Mouse (Mus musculus): ENCODE measurements around the gene Mettl26. TPM values are rescaled to one million over a fixed set of nuclear protein-coding genes. Genes with fewer than 3 reads are reported as not detected.

The Mettl26 gene
- total and polyA plus RNA-seq, 2 experiments from 2014 or later = 50.0 to 62.9 TPM

DNA sequence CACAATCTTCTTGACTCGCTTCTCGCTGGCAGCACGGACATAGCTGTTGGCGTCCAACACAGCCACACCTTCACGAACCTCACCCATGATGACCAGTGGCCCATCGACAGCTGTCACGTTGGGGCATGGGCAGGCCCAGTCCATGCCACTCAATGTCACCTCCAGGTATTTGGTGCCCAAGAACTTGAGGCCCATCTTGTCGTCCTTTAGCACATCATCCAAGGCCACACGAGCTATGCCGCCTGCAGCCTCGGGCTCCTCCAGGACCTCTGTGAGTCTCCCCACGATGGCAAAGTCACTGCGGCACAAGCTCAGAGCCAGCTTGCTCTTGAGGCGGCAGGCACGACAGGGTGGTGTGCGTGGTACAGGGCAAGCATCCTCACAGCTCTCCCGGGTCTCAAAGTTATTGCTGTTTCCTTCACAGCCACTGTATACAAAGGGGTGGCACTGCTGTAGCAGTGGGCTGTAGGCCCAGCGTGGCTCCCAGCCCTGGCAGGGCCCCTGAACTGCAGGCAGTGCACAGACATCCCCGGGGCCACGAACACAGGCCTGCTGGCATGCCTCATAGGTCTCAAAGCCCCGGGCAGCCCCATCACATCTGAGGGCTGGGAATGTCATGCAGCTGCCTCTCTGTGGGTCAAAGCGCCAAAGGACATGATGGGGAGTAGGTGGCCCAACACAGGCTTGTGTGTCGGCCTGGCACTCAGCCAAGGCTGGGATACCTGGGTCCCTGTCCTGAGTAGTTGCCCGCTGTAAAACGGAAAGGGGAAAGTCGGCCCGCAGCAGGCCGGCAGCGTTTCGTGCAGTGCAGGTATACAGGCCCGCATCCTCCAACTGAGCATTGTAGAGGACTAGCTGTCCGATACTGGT lies 3.1 kb downstream of the Mettl26 start:
- 92% methylated on average over 32 of the region's 32 CpGs for WGBS
- no peak for DNase-seq (ENCODE audit: low spot score)
- H3K36me3 ChIP-seq (ENCODE audit: insufficient read depth, low read length) = peaks cover 15% of the 10 kb centered on the region
- H3K4me3 ChIP-seq (ENCODE audit: low read length) = no peak overlapping the region
- H3K4me2 ChIP-seq (ENCODE audit: low read depth, low read length) = no peak overlapping the region
- no peak for ATAC-seq
- peaks cover 13% of the 10 kb centered on the region; the same call in 1 of the 2 replicates for H3K4me1 ChIP-seq (ENCODE audit: insufficient read depth, low read length)
- H3K27ac ChIP-seq = no peak overlapping the region
- no peaks in the 10 kb centered on the region for H3K9me3 ChIP-seq (ENCODE audit: low read length)
- H3K9ac ChIP-seq (replicated peaks; ENCODE audit: low read length) = no peak overlapping the region
- no peak for TF ChIP-seq CTCF (IDR thresholded peaks at IDR 0.05; ENCODE audit: low read depth)
- H3K27me3 ChIP-seq (ENCODE audit: insufficient read depth, low read length) = no peaks in the 10 kb centered on the region

GRCm38 (mm10) chr17:25878611-25879180 lies 3.8 kb downstream of the Mettl26 start:
- H3K4me1 ChIP-seq (ENCODE audit: insufficient read depth, low read length) = peaks cover 13% of the 10 kb centered on the region; the same call in 1 of the 2 replicates
- no peak for ATAC-seq
- no peak overlapping the region for H3K9ac ChIP-seq (replicated peaks; ENCODE audit: low read length)
- peaks cover 18% of the 10 kb centered on the region for H3K36me3 ChIP-seq (ENCODE audit: insufficient read depth, low read length)
- no peak for TF ChIP-seq CTCF (IDR thresholded peaks at IDR 0.05; ENCODE audit: low read depth)
- H3K4me3 ChIP-seq (ENCODE audit: low read length) = no peak overlapping the region
- no peaks in the 10 kb centered on the region for H3K9me3 ChIP-seq (ENCODE audit: low read length)
- H3K27me3 ChIP-seq (ENCODE audit: insufficient read depth, low read length) = no peaks in the 10 kb centered on the region
- H3K4me2 ChIP-seq (ENCODE audit: low read depth, low read length) = no peak overlapping the region
- no peak overlapping the region for H3K27ac ChIP-seq
- WGBS = 85% methylated on average over 19 of the region's 19 CpGs
- no peak for DNase-seq (ENCODE audit: low spot score)

DNA sequence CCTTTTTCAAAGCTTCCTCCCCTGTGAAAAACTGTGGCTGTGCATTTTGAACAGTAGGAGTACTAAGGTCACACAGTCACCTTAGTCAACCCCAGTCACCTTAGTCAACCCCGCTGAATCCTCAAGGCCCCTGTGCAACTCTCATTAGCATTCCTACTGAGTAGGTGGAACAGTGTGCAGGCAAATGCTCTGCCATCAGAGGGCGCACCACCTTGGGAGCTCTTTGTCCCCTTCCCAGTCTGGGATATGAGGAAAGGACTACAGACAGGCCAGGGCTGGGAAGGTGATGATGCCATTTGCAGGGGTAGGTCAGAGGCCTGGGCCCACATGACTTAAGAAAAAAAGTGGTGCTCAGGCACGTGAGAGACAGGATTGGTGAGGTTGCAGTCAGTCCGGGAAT lies 4.4 kb downstream of the Mettl26 start:
- peaks cover 23% of the 10 kb centered on the region for H3K36me3 ChIP-seq (ENCODE audit: insufficient read depth, low read length)
- no peak for DNase-seq (ENCODE audit: low spot score)

GRCm38 (mm10) chr17:25879750-25880149 lies 4.9 kb downstream of the Mettl26 start:
- H3K27me3 ChIP-seq (ENCODE audit: insufficient read depth, low read length) = no peaks in the 10 kb centered on the region
- H3K9ac ChIP-seq (replicated peaks; ENCODE audit: low read length) = 0 out of 2 replicates have a peak overlapping the region, but pooled peaks have one; percentile 26
- H3K9me3 ChIP-seq (ENCODE audit: low read length) = no peaks in the 10 kb centered on the region
- no peak overlapping the region for H3K4me2 ChIP-seq (ENCODE audit: low read depth, low read length)
- H3K27ac ChIP-seq = 0 out of 2 replicates have a peak overlapping the region, but pooled peaks have one; percentile 13
- no peak for TF ChIP-seq CTCF (IDR thresholded peaks at IDR 0.05; ENCODE audit: low read depth)
- ATAC-seq (no peak), DNase-seq (ENCODE audit: low spot score) (no peak)
- H3K4me1 ChIP-seq (ENCODE audit: insufficient read depth, low read length) = peaks cover 9% of the 10 kb centered on the region; the same call in 1 of the 2 replicates
- WGBS = 60% methylated on average over 8 of the region's 8 CpGs
- H3K36me3 ChIP-seq (ENCODE audit: insufficient read depth, low read length) = peaks cover 28% of the 10 kb centered on the region
- H3K4me3 ChIP-seq (ENCODE audit: low read length) = no peak overlapping the region

More for the DNA sequence above, 4.4 kb downstream of the Mettl26 start:
- no peak overlapping the region for H3K4me2 ChIP-seq (ENCODE audit: low read depth, low read length)
- TF ChIP-seq CTCF (IDR thresholded peaks at IDR 0.05; ENCODE audit: low read depth) = peak; percentile 63
- H3K27me3 ChIP-seq (ENCODE audit: insufficient read depth, low read length) = no peaks in the 10 kb centered on the region
- H3K4me3 ChIP-seq (ENCODE audit: low read length) = no peak overlapping the region
- peaks cover 9% of the 10 kb centered on the region; the same call in 1 of the 2 replicates for H3K4me1 ChIP-seq (ENCODE audit: insufficient read depth, low read length)
- 36% methylated on average over 4 of the region's 4 CpGs for WGBS
- no peaks in the 10 kb centered on the region for H3K9me3 ChIP-seq (ENCODE audit: low read length)
- H3K9ac ChIP-seq (replicated peaks; ENCODE audit: low read length) = no peak overlapping the region
- no peak for ATAC-seq
- H3K27ac ChIP-seq = no peak overlapping the region

DNA sequence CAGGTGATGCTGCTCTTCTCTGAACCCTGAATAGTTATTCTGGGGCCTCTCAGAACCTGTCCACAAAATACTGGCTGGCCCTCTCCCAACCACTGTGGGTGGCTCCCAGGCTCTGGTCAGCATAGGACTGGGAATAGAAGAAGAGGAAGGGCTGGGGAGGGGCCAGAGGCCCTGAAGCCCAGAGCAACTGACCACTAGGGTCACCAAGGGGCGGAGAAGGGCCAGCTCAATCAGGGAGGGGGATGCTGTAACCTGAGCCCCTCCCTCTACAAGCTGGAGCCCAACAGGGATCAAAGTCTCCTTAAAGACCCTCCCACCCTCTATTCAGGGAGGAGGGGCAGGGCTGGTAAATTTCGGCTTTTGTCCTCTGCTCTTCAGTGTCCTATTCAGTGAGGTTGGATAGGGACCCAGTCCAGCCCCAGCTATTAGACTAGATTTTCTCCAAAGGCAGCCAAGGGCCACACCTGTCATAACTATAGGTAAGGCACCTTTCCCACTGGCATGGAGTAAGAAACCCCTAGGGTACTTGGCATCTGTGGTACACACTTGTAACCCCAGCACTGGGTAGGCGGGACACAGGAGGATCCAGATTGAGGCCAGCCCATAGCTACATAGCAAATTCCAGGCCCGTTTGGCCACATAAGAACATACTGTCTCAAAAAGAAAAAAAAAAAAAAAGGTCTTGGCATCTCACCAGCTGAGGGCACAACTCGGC lies 5.5 kb downstream of the Mettl26 start, which contains the start of gene Wfikkn1:
Gene Wfikkn1 (minus strand): TSS at position 663 of the 715 bp plus-strand sequence.
- 26% methylated on average over 5 of the region's 5 CpGs for WGBS
- Histone ChIP-seq H3K27ac (0 out of 2 replicates have a peak within 1 kb of the TSS, but pooled peaks have one; percentile 13), H3K36me3 (ENCODE audit: insufficient read depth, low read length) (peaks cover 28% of the 10 kb centered on the region), H3K4me1 (ENCODE audit: insufficient read depth, low read length) (peaks cover 9% of the 10 kb centered on the region; the same call in 1 of the 2 replicates), H3K4me3 (ENCODE audit: low read length) (no peak within 1 kb of the TSS), H3K9ac (replicated peaks; ENCODE audit: low read length) (0 out of 2 replicates have a peak within 1 kb of the TSS, but pooled peaks have one; percentile 26), H3K4me2 (ENCODE audit: low read depth, low read length) (no peak within 1 kb of the TSS), H3K27me3 (ENCODE audit: insufficient read depth, low read length) (no peaks in the 10 kb centered on the region), H3K9me3 (ENCODE audit: low read length) (no peaks in the 10 kb centered on the region)
- DNase-seq (ENCODE audit: low spot score) = peak; percentile 35
- ATAC-seq = no peak
- no peak for TF ChIP-seq CTCF (IDR thresholded peaks at IDR 0.05; ENCODE audit: low read depth)

- H3K4me1 ChIP-seq (ENCODE audit: insufficient read depth, low read length) = peaks cover 6% of the 10 kb centered on the region; the same call in 1 of the 2 replicates
- H3K9ac ChIP-seq (replicated peaks; ENCODE audit: low read length) = no peak overlapping the region
- no peaks in the 10 kb centered on the region for H3K27me3 ChIP-seq (ENCODE audit: insufficient read depth, low read length)
- peaks cover 28% of the 10 kb centered on the region for H3K36me3 ChIP-seq (ENCODE audit: insufficient read depth, low read length)
- ATAC-seq = no peak
- DNase-seq (ENCODE audit: low spot score) = no peak
- H3K4me2 ChIP-seq (ENCODE audit: low read depth, low read length) = no peak overlapping the region
- TF ChIP-seq CTCF (IDR thresholded peaks at IDR 0.05; ENCODE audit: low read depth) = no peak
- no peaks in the 10 kb centered on the region for H3K9me3 ChIP-seq (ENCODE audit: low read length)
- 10% methylated on average over 5 of the region's 5 CpGs for WGBS
- H3K4me3 ChIP-seq (ENCODE audit: low read length) = no peak overlapping the region
- no peak overlapping the region for H3K27ac ChIP-seq
These were observed 6.2 kb downstream of the Mettl26 start for GRCm38 (mm10) chr17:25880913-25881641.
